Mouse (Mus musculus) layer of hippocampus, adult 18-20 months (tissue): ENCODE results near the gene Mkrn2os. TPM values are rescaled to one million over a fixed set of nuclear protein-coding genes. Genes with fewer than 3 reads are reported as not detected.

Source experiments
- total RNA-seq, 2 experiments: library from RNA; stranded (reverse); gene quantifications; 2 replicates each; pipeline ENCODE4 v1.2.3; 2021

Mkrn2os gene
- total RNA-seq, 2 experiments from 2014 or later: not detected

Other genes starting within 250 kb of the Mkrn2os start
- gene Pparg, start 231.6 kb downstream of the Mkrn2os start, total RNA-seq: 1 to 10 TPM; 2.0 to 2.1 TPM
- gene Tsen2, start 47.9 kb downstream of the Mkrn2os start, total RNA-seq: 10 to 100 TPM; 24.6 to 28.0 TPM
- 10 to 100 TPM; 33.0 to 41.2 TPM for gene Mkrn2, start 9.3 kb upstream of the Mkrn2os start, total RNA-seq
- 10 to 100 TPM; 78.5 to 79.3 TPM for gene Raf1, start 84.1 kb upstream of the Mkrn2os start, total RNA-seq
- under 1 TPM in 1 of 2 experiments, not detected in 1; 0.52 TPM for gene Tmem40, start 169.8 kb upstream of the Mkrn2os start, total RNA-seq
- gene Cand2, start 182.0 kb upstream of the Mkrn2os start, total RNA-seq: 1 to 10 TPM; 2.7 to 2.8 TPM
- 100 to 1,000 TPM; 497 to 528 TPM for gene Rpl32, start 216.2 kb upstream of the Mkrn2os start, total RNA-seq
- 1 to 10 TPM; 3.2 to 4.0 TPM for gene Efcab12, start 245.8 kb upstream of the Mkrn2os start, total RNA-seq